Mouse (Mus musculus) intestine, embryonic 14.5 days (tissue): Measurements from ENCODE around the gene Sesn3. TPM values are rescaled to one million over a fixed set of nuclear protein-coding genes. Genes with fewer than 3 reads are reported as not detected.
"Not testable (repeated sequence)": the region's sequence is repeated elsewhere in the genome, so short reads cannot be mapped to it uniquely, and the experiment has no call there.

Experiments used
- ATAC-seq: fragments of 200-750 bp; cut with Nextera tagmentation; replicated peaks from 2 replicates; pipeline ENCODE4 v1.8.0; 2017; ENCODE audit warnings: low read depth, moderate number of reproducible peaks, moderate TSS enrichment, moderate library complexity; ENCODE audit not compliant: low FRiP score, low TSS enrichment
- DNase-seq: peaks from one replicate; pipeline ENCODE4 v3.0.0-alpha.2; 2018; ENCODE audit warnings: low spot score
- H3K27ac ChIP-seq: fragments of 300-500 bp; sonication (generic); 2 replicates; pipeline ENCODE4 v1.5.1; 2014; ENCODE audit warnings: low read depth, mild to moderate bottlenecking, control low read depth
- H3K27me3 ChIP-seq: fragments of 300-500 bp; sonication (generic); replicated peaks from 2 replicates; pipeline ENCODE4 v1.6.1; 2014; ENCODE audit warnings: low read length, control low read depth; ENCODE audit not compliant: control insufficient read depth, insufficient read depth
- H3K36me3 ChIP-seq: fragments of 300-500 bp; sonication (generic); 2 replicates; pipeline ENCODE4 v1.6.1; 2014; ENCODE audit warnings: low read length, control low read depth; ENCODE audit not compliant: control insufficient read depth, insufficient read depth
- H3K4me1 ChIP-seq: fragments of 300-500 bp; sonication (generic); replicated peaks from 2 replicates; pipeline ENCODE4 v1.6.1; 2014; ENCODE audit warnings: low read length, control low read depth, mixed read lengths; ENCODE audit not compliant: control insufficient read depth, insufficient read depth
- H3K4me2 ChIP-seq: fragments of 300-500 bp; sonication (generic); 2 replicates; pipeline ENCODE4 v1.6.1; 2014; ENCODE audit warnings: low read length
- H3K4me3 ChIP-seq: fragments of 300-500 bp; sonication (generic); 2 replicates; pipeline ENCODE4 v1.5.1; 2014; ENCODE audit warnings: low read depth, low read length, control low read depth, mixed read lengths
- H3K9ac ChIP-seq: fragments of 300-500 bp; sonication (generic); 2 replicates; pipeline ENCODE4 v1.6.1; 2014; ENCODE audit warnings: mild to moderate bottlenecking, low read length
- H3K9me3 ChIP-seq: fragments of 300-500 bp; sonication (generic); 2 replicates; pipeline ENCODE4 v1.6.1; 2016; ENCODE audit warnings: low read length, control low read depth; ENCODE audit not compliant: control insufficient read depth
- WGBS: fragments of 180-500 bp; shearing (Covaris S2); extraction: QIAGEN DNeasy Blood & Tissue Kit; methylation state at CpG from one replicate; pipeline ENCODE4 v1.1.7; 2014; 5-methylcytosine and 5-hydroxymethylcytosine counted together
- polyA plus RNA-seq: library from polyadenylated mRNA; unstranded; fragments of >200 nt; fragmentation: Nextera tagmentation; extraction: Ambion mirVana; gene quantifications from 2 replicates; pipeline ENCODE4 v1.2.1, GENCODE M21; 2014

The Sesn3 gene
- polyA plus RNA-seq: 29.9 and 30.5 TPM in 2 replicates

DNA sequence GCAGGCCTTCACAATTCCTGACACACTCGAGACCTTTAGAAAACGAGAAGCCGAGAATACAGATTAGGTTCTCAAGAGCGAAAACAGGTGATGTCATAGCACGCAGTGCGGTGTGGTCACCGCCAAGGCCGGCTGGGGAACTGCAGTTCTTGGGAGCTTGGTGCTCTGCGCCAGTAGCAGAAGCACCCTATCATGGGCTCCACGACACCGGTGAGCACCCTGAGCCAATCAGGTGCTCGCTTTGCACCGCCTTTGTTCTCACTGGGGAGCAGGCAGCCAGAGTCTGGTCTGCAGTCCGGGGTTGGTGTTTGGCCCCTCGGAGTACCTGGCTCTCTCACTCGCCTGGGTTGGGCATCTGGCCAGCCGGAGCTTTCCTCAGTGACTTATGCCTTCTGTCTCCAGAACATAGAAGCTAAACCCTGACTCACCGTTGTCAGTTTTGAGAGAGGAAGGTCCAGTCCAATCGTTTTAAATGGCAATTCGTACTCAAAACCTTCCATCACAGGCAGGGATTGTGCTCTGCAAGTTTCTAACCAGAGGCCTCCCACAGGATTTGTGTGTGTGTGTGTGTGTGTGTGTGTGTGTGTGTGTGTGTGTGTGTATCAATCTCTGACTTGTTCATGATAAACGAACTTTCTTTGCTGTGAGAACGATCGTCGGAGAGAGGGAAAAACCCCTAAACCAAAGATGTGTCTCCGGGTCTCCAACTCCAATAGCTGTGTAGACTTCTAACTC is at the start of gene Sesn3:
Gene Sesn3, plus strand, starts transcription at position 82 of the 735 bp plus-strand sequence.
- Histone ChIP-seq H3K27ac (peak within 1 kb of the TSS; percentile 95), H3K27me3 (no peaks in the 10 kb centered on the region), H3K4me3 (peak within 1 kb of the TSS; percentile 27), H3K4me1 (peaks cover 14% of the 10 kb centered on the region), H3K4me2 (peak within 1 kb of the TSS; percentile 62), H3K9me3 (no peaks in the 10 kb centered on the region), H3K36me3 (no peaks in the 10 kb centered on the region; the same call in 1 of the 2 replicates), H3K9ac (peak within 1 kb of the TSS; percentile 52)
- ATAC-seq (peak; percentile 57), DNase-seq (peak; percentile 88)
- WGBS: 5% methylated on average over 25 of the region's 25 CpGs

DNA sequence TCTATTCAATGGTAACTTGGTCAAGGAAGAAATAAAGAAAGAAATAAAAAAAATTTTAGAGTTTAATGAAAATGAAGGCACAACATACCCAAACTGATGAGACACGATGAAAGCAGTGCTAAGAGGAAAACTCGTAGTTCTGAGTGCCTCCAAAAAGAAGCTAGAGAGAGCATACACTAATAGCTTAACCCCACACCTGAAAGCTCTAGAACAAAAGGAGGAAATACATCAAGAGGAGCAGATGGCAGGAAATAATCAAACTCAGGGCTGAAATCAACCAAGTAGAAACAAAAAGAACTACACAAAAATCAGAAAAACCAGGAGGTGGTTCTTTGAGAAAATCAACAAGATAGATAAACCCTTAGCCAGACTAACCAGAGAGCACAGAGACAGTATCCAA is 47.8 kb upstream of the Sesn3 start:
- not testable (repeated sequence) for H3K4me1 ChIP-seq, H3K27me3 ChIP-seq, H3K27ac ChIP-seq, H3K36me3 ChIP-seq, DNase-seq, H3K9ac ChIP-seq, H3K9me3 ChIP-seq, ATAC-seq, H3K4me2 ChIP-seq, H3K4me3 ChIP-seq
- 86% methylated on average over 2 of the region's 2 CpGs for WGBS

DNA sequence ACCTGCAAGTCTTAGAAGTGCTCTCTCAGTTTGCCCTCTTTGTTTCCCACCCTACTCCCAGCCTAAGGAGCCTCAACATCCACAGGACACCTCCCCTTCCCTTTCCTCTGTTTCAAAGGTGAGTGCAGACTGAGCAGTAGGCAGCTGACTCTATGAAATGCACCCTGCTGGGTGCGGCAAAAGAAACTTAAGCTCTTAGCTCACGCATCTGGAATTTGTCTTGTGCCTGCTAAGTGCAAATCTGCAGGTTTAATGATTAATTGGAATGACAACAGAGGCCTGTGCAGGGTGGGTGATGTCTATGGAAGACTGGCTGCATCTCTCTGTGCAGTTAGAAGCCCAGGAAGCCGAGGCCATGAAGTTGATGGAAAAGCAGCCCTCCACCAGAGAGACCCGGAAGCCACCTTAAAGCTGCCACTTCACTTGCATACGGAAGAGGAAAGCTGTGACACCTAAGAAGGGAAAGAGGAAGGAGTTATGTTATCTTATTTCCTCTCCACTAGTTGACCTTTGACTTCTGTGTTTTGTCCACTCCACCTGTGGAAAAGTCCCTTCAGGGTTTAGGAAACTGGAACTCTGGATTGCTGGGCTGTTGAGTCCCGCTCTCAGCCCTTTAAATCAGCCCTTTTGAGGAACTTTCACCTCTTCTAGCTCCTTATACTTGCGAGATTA is 41.0 kb upstream of the Sesn3 start:
- no peak overlapping the region for H3K9ac ChIP-seq

DNA sequence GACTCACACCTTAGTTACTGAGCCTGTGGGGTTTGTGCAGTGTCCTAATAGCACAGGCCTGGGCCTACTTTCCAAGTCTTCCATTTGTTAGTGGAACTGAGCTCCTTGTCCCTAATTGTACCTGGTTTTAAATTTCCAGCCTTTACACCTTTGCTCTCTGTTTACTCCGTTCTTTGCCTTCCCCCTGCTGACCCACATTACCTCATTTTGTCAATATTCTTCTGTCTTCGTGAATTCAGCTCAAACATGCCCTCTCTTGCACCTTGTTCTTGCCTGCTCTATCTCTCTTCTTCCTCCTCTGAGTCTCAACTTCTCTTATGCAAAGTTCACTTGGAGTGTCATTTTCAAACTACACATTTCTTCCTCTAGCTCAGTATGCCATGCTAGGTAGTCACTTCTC is 39.6 kb upstream of the Sesn3 start:
- 77% methylated on average over 2 of the region's 2 CpGs for WGBS
- H3K36me3 ChIP-seq: no peaks in the 10 kb centered on the region
- H3K9me3 ChIP-seq: no peaks in the 10 kb centered on the region
- no peak overlapping the region for H3K4me2 ChIP-seq
- no peak overlapping the region for H3K4me3 ChIP-seq
- ATAC-seq (no peak), DNase-seq (no peak)
- H3K4me1 ChIP-seq: peaks cover 12% of the 10 kb centered on the region
- H3K9ac ChIP-seq: no peak overlapping the region
- no peak overlapping the region; the same call in 1 of the 2 replicates for H3K27ac ChIP-seq
- no peaks in the 10 kb centered on the region for H3K27me3 ChIP-seq

More for the DNA sequence above, 41.0 kb upstream of the Sesn3 start:
- no peaks in the 10 kb centered on the region for H3K36me3 ChIP-seq
- H3K4me1 ChIP-seq: peaks cover 12% of the 10 kb centered on the region
- ATAC-seq (peak; percentile 92), DNase-seq (peak; percentile 68)
- no peak overlapping the region for H3K4me2 ChIP-seq
- H3K27ac ChIP-seq: peak overlapping the region; percentile 62
- no peaks in the 10 kb centered on the region for H3K9me3 ChIP-seq
- no peak overlapping the region for H3K4me3 ChIP-seq
- no peaks in the 10 kb centered on the region for H3K27me3 ChIP-seq
- 29% methylated on average over 7 of the region's 7 CpGs for WGBS

DNA sequence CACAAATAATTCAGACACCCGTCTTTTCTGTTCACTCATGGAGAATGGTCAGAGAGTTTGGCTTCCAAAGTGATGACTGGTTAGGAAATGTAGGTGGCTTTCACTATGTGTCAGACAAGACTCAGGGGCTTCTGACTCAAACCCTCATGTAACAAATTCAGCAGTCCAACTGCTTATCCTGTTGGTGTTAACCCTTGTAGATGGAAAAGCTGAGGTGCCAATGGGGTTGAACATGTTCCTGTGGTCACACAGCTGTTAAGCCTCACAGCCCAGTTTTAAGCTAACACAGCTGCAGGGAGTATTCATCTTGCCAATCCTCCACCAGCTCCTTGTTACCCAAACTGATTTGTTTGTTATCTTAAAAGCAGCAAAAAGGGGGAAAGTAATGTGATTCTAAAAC is 33.9 kb upstream of the Sesn3 start:
- H3K36me3 ChIP-seq, H3K4me1 ChIP-seq, H3K4me3 ChIP-seq, H3K27me3 ChIP-seq, H3K4me2 ChIP-seq, H3K27ac ChIP-seq, DNase-seq, ATAC-seq, H3K9me3 ChIP-seq, H3K9ac ChIP-seq: not testable (repeated sequence)
- WGBS: 75% methylated on average over 1 of the region's 1 CpGs

DNA sequence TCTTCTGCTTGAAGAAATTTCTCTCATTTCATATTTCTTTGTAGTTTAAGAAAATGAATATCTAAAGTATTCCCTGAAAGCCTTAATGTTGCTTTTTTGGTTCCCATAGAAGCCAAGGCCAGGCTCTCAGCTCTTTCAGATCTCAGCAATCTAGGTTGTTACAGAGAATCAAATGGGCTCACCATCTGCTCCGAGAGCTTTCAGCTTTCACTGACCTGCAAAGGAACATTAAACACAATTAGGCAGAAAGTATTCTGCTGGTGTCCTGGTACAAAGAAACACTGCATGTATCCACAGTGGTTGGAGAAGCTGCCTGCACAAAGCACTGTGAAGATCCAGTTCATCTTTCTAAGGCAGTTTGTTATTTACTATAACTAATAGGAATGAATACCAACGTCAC is 32.6 kb upstream of the Sesn3 start:
- ATAC-seq (no peak), DNase-seq (no peak)
- no peak overlapping the region for H3K4me3 ChIP-seq
- no peaks in the 10 kb centered on the region for H3K9me3 ChIP-seq
- peaks cover 20% of the 10 kb centered on the region for H3K4me1 ChIP-seq
- H3K27ac ChIP-seq: no peak overlapping the region
- H3K36me3 ChIP-seq: no peaks in the 10 kb centered on the region
- H3K9ac ChIP-seq: no peak overlapping the region
- no peaks in the 10 kb centered on the region for H3K27me3 ChIP-seq
- H3K4me2 ChIP-seq: no peak overlapping the region
- 54% methylated on average over 2 of the region's 2 CpGs for WGBS

DNA sequence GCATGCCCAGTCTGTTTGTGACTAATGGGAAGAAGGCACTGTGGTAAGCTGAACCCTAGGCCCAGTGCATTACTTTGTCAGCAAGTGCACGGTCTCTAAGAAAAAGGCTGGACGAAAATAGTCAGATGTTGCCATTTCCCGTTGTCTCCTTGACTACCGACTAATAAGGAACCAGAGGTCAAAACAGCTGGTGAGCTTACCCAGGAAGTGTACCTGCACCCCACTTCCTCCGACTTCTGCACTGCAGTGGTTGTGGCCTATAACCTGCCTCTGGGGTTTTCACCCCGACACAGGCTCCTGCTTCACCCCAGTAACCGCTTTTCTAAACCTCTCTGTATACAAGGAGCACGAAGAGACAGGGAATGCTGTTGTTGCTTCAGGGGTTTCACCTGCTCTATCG is 30.3 kb upstream of the Sesn3 start:
- Histone ChIP-seq H3K4me1 (peaks cover 30% of the 10 kb centered on the region), H3K27me3 (no peaks in the 10 kb centered on the region), H3K4me3 (no peak overlapping the region), H3K9ac (no peak overlapping the region), H3K36me3 (no peaks in the 10 kb centered on the region), H3K27ac (no peak overlapping the region), H3K4me2 (no peak overlapping the region), H3K9me3 (no peaks in the 10 kb centered on the region)
- ATAC-seq (no peak), DNase-seq (no peak)
- 42% methylated on average over 9 of the region's 9 CpGs for WGBS

DNA sequence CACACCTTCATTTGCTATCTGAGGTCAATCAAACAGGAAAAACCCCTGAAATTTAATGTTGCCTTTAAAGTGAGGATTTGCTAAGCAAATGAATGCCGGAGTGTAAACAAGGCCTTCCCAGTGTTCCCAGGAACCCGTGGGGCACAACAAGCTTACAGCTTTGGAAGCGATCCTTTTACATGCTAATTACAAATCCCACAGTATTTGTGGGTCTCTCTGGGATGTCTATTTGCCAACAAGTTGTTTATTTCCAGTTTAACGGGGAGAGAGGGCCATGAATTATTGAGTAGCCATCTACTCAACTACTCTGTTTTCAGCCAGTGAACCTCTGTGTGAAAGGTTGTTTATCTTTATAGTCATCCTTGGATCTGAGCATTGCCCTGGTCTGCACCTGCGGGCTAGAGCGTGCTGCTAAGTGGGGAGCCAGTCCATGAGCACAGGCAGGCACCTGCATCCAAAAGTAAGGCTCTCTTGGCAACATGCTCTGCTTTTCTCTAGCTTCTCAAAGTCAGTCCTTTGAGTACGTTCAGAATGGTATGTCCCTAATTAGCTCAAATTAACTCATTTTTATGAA is 29.8 kb upstream of the Sesn3 start:
- no peak overlapping the region for H3K4me2 ChIP-seq
- H3K36me3 ChIP-seq: no peaks in the 10 kb centered on the region
- no peak overlapping the region; the same call in 1 of the 2 replicates for H3K27ac ChIP-seq
- 40% methylated on average over 7 of the region's 7 CpGs for WGBS
- H3K4me1 ChIP-seq: peaks cover 30% of the 10 kb centered on the region
- no peaks in the 10 kb centered on the region for H3K27me3 ChIP-seq
- no peaks in the 10 kb centered on the region for H3K9me3 ChIP-seq
- H3K9ac ChIP-seq: no peak overlapping the region
- H3K4me3 ChIP-seq: no peak overlapping the region
- DNase-seq (no peak), ATAC-seq (no peak)
